Mouse (Mus musculus) layer of hippocampus, adult 18-20 months (tissue): ENCODE results near the gene Anp32e. TPM values are rescaled to one million over a fixed set of nuclear protein-coding genes. Genes with fewer than 3 reads are reported as not detected.
"Not testable (repeated sequence)": the region's sequence is repeated elsewhere in the genome, so short reads cannot be mapped to it uniquely, and the experiment has no call there.

Experiments used
- DNase-seq, 2 experiments: peaks; one replicate each; pipeline ENCODE4 v3.0.0; 2022; ENCODE audit warnings: low spot score in 2 of 2
- total RNA-seq, 2 experiments: library from RNA; stranded (reverse); gene quantifications; 2 replicates each; pipeline ENCODE4 v1.2.3; 2021

The Anp32e gene
- total RNA-seq, 2 experiments from 2014 or later = 88.3 to 89.6 TPM

DNA sequence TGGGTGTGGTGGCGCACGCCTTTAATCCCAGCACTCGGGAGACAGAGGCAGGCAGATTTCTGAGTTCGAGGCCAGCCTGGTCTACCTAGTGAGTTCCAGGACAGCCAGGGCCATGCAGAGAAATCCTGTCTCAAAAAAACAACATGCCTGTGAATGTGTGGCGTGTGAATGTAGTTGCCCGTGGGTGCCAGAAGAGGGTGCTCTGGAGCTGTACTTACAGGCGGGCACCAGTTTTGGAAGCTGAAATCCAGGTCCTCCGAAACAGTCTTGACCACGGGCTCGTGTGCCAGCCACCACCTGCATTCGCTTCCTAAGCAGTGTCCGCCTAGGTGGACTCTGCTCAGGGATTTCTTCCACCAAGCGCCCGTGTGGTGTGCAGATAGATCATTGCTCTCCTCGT, 9.8 kb downstream of the Anp32e start:
- DNase-seq = no peak

DNA sequence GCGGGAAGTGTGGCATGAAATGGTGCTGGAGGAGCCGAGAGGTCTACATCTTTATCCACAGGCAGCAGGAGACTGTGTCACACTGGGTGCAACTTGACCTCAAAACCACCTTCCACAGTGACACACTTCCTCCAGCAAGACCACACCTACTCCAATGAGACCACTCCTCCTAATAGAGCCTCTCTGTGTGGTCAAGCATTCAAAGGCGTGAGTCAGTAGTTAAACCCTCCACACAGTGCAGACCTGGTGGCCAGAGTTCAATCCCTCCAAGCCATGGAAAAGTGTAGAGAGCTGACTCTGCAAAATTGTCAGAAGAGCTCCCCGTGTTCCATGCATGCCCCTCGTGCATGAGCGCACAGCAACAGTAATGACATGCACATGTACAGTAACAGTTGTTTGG, 13.7 kb downstream of the Anp32e start:
- DNase-seq = no peak

DNA sequence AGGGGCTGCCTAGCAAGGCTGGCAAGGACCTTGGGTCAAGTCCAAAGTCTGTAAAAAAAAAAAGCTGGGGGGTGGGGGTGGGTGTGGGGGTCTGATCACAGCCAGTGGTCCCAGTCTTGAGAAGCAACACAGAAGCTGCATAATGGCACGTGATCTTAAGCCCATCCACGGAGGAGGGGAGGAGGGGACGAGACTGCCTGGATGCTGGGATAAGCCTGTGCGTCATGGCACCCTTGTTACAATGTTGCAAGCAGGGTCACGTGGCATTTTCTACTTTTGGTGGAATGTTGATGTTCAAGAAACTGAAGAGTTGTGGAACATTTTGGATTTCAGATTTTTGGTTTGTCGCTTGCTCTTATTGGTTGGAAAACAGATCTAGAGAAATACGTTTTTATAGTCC, 14.2 kb downstream of the Anp32e start:
- no peak for DNase-seq

DNA sequence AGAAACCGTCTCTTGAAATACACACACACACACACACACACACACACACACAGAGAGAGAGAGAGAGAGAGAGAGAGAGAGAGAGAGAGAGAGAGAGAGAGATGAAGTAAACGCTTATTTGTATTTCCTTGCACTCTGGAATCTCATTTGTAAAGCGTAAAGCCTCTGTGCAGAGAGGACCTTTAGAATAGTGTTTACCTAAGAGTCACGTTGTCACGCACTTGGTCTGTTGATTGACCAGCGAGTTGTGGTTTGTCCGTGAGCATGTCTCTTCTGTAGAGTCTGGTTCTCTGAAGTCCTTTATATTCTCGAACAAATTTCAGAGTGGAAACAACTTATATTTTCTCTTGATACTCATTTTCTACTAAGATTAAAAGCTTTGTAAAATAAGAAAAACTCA, 15.7 kb downstream of the Anp32e start:
- DNase-seq = no peak

DNA sequence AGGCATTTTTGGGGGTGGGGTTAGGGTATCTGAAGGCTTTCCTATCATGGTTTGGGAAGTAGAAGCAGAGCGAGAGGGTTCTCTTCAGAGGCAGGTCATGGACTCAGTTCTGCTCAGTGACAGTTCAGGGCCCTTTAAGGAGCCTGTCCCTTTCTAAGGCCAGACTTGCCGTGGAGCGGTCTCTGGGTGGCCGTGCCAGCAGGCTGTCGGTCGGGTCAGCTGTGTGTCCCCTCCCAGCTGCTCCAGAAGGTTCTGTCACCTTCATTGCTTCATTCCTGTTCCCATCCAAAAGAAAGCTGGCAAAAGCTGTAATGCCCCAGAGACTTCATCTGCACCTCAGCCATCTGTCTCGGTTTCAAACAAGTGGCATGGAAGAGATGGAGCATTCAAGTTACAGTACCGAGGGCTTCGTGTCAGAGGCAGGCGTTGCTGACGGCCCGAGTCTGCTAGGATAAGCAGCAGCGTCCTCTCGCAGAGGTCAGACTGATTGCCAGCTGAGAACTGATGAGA, 16.7 kb downstream of the Anp32e start:
- no peak for DNase-seq

DNA sequence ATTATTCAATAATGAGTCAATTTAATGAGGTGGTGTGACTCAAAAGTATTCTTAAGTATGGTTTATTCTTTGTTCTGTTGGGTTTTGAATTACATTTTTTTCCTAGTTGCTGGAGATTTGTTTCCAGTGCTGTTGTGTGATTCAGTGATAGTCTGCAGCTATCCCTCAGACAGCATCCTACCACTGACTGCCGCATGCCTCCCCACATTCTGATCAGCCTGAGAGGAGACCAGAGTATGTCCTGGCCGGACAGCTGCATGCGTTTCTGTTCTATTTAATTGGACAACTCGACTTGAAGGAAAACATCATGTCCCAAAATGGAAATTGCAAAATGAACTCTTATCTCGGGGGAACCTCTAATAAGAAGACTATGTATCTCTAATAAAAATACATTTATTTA, 19.3 kb downstream of the Anp32e start:
- DNase-seq = no peak

DNA sequence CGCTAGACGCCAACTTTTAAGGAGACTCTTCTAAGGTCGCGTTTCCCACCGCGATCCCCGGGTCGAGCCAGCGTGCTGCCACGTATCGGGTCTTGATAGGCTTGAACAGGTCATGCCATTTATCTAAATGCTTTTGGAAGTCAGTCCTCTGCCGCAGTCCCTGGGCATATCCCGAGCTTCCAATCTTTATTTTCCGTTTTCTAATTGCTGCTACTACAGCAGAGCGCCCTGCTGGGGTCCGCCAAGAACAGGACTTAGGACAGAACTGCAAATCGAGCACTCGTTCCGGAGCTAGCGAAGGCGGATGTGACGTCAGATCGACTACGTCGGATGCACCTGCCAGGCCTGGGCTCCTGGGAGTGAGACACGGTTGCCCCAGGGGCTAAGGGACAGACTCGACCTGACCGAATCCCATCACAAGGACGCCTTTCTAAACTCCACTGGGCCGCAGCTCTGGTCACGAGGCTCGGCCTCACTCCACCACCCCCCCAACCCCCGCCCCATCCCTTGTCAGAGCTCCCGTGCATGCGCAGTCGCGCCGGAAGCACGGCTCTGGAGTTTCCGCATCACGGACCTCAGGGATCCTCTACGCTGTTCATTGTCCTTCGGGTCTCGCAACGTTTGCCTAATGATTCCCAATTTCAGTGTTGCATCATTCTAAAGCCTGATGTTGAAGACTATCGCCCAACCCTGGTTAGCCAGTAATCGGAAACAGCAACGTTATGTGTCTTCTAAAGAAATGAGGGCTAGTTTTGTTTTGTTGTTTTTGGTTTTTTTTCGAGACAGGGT, 21.9 kb downstream of the Anp32e start:
- peak; percentile 84 to 96 for DNase-seq

DNA sequence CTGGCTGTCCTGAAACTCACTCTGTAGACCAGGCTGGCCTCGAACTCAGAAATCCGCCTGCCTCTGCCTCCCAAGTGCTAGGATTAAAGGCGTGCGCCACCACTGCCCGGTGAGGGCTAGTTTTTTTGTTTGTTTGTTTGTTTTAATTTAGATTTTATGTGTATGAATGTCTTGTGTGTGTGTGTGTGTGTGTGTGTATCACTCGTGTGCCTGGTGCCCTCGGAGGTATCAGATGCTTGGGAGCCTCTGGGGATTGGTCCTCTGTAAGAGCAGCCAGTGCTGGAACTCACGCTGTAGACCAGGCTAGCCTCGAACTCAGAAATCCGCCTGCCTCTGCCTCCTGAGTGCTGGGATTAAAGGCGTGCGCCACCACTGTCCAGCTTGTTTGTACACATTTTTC, 22.5 kb downstream of the Anp32e start:
- DNase-seq = not testable (repeated sequence)

DNA sequence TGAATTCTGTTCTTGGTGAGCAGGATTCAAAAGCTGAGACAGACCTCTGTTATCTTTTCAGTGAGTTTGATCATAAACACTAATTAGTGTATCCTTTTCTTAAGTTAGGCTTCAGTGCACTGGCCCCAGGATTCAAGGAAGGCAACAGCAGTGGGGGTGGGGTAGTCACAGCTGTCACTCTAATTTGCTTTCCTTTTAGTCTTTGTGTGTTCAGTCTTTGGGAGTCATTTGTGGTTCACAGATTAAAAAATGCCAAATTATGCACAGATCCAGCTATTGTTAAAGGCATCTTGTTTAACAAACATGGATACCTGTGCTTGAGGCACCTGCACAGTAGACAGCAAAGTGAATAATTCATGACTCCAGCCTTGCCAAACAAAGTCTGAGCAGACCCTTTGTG, 24.0 kb downstream of the Anp32e start:
- no peak for DNase-seq

DNA sequence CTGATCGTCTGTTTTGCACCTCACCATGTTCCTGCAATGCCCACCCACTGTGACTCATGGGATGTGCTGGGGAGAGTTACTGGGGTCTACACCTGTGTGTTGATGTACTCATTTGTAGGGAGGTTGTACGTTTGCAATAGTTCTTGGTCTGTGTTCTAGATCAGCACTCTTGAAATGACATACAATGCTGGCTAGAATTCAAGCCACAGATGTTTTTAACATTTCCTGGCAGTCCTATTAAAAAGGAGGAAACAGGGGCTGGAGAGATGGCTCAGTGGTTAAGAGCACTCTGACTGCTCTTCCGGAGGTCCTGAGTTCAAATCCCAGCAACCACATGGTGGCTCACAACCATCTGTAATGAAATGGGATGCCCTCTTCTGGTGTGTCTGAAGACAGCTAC, 24.5 kb downstream of the Anp32e start:
- DNase-seq = no peak

DNA sequence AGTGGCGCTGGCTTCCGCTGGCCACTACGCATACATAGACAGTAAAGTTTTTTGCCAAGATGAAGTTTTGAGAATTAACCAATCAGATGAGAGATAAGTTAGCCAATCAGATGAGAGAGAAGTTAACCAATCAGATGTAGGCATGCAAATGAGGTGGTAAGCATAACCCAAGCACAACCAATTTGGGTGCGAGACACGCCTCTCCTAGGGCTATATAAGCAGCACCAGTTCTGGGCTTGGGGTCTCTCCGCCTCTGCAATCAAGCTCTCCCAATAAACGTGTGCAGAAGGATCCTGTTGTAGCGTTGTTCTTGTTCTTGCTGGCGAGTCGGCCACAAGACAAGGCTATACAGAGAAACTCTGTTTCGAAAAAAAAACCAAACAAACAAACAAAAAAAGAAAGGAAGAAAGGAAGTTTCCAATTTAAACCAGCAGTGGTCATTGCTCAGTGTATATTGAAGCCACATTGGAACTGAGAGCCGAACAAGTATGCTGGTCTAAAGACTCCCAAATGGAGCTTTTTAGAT, 25.7 kb downstream of the Anp32e start:
- not testable (repeated sequence) for DNase-seq

DNA sequence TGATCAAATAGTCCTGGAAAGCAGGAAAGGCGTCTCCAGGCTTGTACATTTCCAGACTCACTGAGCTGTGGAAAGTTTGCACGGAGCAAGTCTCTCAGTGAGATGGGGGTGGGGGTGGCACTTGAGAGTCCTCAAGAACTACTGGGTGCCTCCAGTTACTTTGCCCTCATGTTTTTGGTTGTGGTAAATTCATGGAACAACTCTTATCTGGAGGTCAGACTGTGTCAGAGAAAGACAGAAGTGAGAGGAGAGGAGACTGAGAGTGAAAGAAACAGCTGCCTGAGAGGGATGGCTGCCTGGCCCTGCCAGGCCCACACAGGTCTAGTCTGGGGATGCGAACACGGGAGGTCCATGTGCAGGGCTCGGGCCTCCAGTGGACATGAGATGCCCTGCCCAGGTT, 26.3 kb downstream of the Anp32e start:
- DNase-seq = no peak

DNA sequence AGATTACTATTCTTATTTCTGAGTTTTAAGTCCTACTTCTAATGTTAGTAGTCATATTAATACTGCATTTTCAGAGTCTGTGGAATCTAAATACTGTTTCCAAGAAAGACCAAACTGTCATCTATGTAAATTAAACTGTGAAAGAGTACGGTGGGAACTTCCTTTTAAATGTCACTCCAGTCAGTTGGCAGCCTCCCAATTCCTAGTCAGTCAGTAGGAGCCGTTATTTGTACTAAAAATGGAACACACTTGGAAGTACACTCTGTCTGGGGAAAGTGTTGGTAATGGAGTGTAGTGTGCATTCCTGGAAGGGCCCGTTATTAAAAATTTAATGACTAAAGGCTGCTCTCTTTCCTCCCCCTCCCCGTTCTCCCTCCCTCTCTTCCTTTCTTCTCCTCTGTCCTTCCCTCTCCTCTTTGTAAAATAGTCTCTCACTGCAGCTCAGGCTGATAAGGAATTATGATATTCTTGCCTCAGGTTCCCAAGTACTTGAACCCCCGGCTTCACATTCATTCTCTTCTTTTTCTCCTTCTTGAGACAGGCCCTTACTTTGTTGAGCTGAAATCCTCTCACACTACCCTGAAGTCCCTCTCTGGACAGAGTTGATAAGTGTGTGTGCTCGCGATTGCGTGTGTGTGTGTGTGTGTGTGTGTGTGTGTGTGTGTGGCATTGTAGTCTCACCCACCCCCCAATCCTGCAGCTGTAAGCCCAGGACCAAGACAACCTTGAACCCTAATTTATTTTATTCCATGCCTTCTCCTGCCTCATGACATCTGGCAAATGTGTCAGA, 28.5 kb downstream of the Anp32e start:
- DNase-seq = peak; percentile 29 to 81

DNA sequence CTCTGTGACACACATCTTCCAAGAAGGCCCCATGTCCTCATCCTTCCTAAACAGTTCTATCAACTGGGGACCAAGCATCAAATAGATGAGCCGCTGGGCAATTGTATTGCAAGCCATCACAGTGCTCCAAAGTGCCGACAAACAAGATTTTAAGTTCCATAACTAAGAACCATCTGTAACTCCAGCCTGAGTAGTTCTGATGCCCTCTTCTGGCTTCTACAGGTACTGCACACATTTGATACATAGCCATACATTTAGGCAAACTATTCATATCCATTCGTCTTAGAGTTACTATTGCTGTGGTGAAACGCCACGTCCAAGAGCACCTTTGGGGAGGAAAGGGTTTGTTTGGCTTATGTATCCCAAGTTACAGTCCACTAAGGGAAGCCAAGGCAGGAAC, 30.0 kb downstream of the Anp32e start:
- DNase-seq = no peak

DNA sequence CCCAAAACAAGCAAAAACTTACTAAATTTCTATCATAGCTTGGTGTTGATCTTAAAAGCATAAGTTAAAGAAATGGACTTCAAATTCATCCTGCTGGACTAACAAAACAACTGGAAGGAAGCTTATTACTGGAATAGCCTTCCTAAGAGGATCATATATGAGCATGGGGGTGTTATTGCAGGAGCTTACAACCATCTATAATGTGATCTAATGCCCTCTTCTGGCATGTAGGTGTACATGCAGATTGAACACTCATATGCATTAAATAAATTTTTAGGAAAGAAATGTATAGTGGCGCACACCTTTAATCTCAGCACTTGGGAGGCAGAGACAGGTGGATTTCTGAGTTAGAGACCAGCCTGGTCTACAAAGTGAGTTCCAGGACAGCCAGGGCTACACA, 30.8 kb downstream of the Anp32e start:
- no peak for DNase-seq

DNA sequence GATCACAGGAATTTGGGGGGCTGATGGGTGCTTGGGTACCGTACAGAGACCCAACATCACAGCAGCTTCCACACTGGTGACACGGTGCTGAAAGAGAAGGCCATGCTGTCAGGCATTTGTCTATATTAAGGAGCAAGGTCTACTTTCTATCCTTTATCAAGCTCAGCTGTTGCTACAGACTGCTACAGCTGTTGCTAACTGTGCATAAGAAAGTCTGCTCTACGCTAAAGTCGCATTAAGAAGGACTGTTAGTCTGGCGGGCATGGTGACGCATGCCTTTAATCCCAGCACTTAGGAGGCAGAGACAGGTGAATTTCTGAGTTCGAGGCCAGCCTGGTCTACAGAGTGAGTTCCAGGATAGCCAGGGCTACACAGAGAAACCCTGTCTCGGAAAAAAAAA, 33.1 kb downstream of the Anp32e start:
- DNase-seq = not testable (repeated sequence)

DNA sequence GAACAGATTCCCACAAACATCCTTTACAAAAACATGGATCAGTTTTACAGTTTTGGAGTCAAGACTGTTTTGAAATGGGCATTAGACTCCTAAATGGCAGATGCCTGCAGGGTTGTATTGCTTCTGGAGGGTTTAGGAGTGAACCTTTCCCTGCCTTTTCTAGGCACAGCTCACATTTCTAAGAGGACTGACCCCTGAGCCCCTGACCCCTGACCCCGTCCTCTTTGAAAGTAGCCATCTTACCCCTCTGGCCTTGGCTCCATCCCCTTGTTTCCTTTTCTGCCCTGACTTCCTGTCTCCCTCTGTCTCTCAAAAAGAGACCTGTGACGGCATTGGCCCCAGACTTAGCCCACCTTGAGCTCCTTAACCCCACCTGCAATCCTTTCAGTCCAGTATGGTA, 34.2 kb downstream of the Anp32e start:
- DNase-seq = no peak

DNA sequence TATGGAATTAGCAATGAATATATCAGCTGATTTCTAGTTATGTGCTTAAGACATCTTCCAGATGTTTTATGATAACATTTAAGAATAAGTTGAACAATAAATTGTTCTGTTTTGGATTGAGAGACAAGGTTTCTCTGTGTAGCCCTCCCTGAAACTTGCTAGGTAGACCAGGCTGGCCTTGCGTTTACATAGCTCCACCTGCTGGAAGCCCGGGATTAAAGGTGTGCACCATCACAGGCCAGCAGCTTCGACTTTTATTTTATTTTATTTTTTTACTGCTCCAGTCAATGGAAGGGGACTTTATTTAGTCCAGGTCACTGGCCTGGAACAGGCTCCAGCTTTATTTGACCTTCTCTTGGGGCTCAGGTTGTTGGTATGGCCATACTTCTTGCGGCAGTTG, 34.6 kb downstream of the Anp32e start:
- peak in 1 of 2 experiments; percentile 30 for DNase-seq

DNA sequence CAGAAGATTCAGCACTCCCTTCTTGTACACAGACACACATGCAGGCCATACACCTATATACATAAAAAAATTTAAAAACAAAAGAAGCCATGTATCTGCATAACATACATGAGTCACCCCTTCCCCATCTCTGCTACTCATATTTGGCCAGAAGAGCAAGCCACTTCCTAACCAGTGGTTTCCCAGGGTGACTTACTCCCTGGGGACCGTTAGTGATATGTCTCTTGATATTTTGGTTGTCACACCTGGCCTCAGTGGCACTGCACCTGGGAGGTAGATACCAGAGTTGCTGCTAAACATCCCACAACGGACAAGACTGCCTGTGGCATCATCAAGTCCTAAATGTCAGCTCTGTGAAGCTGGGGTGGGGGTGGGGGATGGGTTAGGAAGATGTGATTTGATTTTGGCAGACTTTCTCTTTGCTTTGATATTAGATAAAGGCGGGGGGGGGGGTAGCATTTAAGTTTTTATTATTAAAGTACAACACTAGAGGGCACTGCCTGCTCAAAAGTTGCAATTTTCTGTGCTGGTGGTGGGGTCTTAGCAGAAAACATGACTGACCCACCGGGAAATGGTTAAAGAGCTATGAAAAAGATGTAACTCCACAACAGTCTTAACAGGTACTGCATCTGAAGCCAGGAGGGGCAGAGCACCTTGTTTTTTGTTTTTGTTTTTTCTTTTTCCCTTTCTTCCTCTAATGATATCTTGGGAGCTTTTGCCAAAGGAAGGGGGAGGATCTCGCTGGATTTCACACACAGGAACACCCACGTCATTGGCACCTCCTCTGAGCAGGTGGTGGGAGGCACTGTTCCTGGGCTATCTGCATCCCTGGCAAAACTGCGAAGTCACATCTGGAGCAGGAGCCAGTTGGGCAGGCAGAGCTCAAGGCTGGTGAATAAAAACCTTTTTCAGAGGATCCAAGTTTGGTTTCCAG, 36.7 kb downstream of the Anp32e start:
- peak in 1 of 2 experiments; percentile 45 for DNase-seq

DNA sequence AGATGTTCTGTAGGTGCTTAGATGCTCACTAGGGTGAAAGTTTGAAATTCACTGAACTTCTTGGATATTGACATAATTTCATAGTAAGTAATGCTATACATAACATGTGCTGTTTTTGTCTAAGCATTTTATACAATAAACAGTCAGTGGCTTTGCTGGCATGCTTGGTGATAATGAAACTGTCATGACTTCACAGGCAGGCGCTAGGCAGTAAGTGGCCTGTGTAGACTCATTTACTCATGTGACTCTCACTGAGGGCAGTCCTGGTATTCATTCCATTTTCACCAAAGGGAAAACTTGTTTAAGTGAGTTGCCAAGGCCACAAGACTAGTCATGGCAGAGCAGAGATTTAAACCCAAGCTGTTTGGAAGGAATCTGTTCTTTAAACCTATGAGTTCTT, 40.2 kb downstream of the Anp32e start:
- DNase-seq = no peak

DNA sequence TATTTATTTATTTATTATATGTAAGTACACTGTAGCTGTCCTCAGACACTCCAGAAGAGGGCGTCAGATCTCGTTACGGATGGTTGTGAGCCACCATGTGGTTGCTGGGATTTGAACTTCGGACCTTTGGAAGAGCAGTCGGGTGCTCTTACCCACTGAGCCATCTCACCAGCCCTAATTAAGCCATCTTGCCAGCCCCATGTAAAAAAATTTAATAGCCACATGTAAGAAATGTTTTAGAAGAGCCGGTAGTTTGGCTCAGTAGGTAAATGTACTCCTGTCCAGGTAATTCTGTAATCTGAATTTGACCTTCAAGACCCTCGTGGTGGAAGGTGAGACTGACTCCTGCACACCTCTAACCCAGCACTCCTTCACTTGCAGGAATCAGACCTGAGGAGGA, 41.6 kb downstream of the Anp32e start:
- DNase-seq = not testable (repeated sequence)
